Mouse (Mus musculus): ENCODE measurements around the gene Cercam. TPM values are rescaled to one million over a fixed set of nuclear protein-coding genes. Genes with fewer than 3 reads are reported as not detected.

Gene Cercam
- polyA plus RNA-seq, 1 experiment from 2014 or later = 14.8 TPM

DNA sequence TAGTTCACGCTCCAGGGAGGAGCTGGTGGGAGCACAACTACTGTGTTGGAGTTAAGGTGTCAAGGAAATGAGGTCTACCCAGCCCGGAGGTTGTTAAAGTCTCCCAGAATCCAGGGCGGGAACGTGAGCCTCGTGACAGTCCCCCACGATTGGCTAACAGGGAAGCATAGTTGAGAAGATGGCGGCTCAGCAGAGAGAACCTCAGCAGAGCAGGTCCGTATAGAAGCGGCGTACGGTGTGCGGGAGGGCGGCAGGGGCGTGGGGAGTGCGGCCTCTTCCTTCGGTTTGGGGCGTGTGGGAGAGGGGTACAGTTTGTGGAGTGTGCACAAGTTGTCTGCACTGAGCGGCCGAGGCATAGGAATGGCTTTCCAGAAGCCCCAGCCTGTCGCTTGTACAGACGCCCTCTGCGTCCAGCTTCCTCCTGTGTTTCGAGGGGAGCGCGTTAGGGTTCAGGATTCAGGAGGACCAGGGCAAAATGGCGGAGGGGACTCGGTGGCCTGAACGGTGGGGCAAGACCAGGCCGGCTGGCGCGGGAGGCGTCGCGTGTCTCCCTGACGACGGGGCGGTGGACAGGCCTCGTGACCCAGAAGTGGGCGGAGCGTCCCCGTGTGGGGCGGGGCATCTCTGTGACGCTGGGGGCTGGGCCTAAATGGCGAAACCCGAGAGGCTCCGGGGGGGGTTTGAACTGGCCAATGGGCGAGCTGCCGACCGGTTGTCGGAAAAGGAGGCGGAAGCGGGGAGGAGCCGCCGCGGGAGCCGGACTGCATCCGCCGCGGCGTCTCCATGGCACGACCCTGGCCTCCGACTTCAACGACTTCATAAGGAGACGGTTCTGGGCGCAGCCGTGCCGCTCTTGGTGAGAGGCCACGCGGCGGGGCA lies 20.3 kb downstream of the Cercam start, which contains the start of gene Odf2:
Gene Odf2, plus strand, starts transcription at position 156 of the 879 bp plus-strand sequence.
- under 1% methylated on average over 51 of the region's 70 CpGs for WGBS
- H3K27me3 ChIP-seq (ENCODE audit: control insufficient read depth, insufficient read depth, low read length) = no peaks in the 10 kb centered on the region
- H3K36me3 ChIP-seq (ENCODE audit: control insufficient read depth, insufficient read depth, low read length) = peaks cover 27% of the 10 kb centered on the region
- H3K9ac ChIP-seq (ENCODE audit: low read length) = peak within 1 kb of the TSS; percentile 84
- H3K9me3 ChIP-seq (ENCODE audit: control insufficient read depth, low read length) = no peaks in the 10 kb centered on the region
- H3K4me2 ChIP-seq (ENCODE audit: low read length) = peak within 1 kb of the TSS; percentile 75
- H3K27ac ChIP-seq (replicated peaks in 1 of 2; ENCODE audit: control insufficient read depth in 1 of 2, insufficient read depth in 1 of 2, low read depth in 2 of 2, low read length in 2 of 2) = peak within 1 kb of the TSS; percentile 72 to 84
- peak; percentile 92 for ATAC-seq (ENCODE audit: insufficient number of reproducible peaks, insufficient read depth, low FRiP score, low read depth)
- peaks cover 12 to 14% of the 10 kb centered on the region in 2 experiments for H3K4me1 ChIP-seq (ENCODE audit: control insufficient read depth in 2 of 2, insufficient read depth in 2 of 2, low read length in 2 of 2)
- peak within 1 kb of the TSS; percentile 63 to 96 for H3K4me3 ChIP-seq (ENCODE audit: control insufficient read depth in 1 of 2, insufficient read depth in 1 of 2, low read depth in 1 of 2, low read length in 2 of 2)

DNA sequence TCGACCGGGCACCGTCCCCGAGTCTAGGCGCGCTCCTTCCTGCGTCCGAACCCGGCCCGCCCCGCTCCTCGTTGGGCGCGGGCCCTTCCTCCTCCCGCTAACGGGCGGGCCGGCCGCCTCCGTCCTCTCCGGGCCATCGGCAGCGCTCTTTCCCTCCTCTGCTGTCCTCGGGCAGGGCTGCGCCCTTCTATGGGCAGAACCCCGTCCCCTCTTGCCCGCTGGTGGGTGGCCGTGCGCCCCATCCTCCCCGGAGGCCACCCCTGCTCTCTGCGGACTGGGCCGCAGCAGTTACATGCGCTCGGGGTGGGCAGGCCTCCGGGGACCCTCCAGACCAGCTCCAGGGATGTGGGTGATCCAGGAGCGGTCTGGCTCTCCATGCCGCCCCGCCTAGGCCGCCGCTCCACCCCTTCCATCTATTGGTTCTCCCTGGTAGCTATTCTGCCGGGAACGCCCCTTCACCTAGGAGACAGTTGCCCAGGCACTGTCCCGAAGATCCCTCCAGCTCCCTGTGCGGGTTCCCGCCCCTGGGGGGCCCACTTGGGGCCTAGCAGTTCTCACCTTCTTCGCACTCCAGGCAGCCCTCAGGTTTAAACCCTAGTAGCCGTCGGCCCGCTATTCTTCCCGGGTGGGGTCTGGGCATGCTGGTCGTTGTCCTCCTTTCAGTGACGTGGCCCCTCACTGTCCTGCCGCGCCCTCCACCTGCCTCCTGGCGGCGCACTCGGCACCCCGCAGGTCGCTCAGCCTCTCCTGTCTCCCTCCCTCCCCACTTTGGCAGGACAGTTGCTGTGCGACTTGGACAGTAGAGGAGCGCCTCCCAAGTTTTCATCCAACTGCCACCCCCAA lies 21.2 kb downstream of the Cercam start:
- H3K9me3 ChIP-seq (ENCODE audit: control insufficient read depth, low read length) = no peaks in the 10 kb centered on the region
- peak; percentile 83 for ATAC-seq (ENCODE audit: insufficient number of reproducible peaks, insufficient read depth, low FRiP score, low read depth)
- WGBS = under 1% methylated on average over 54 of the region's 61 CpGs
- peak overlapping the region; percentile 63 to 96 for H3K4me3 ChIP-seq (ENCODE audit: control insufficient read depth in 1 of 2, insufficient read depth in 1 of 2, low read depth in 1 of 2, low read length in 2 of 2)
- H3K27ac ChIP-seq (replicated peaks in 1 of 2; ENCODE audit: control insufficient read depth in 1 of 2, insufficient read depth in 1 of 2, low read depth in 2 of 2, low read length in 2 of 2) = peak overlapping the region; percentile 72 to 84
- no peaks in the 10 kb centered on the region for H3K27me3 ChIP-seq (ENCODE audit: control insufficient read depth, insufficient read depth, low read length)
- H3K4me1 ChIP-seq (ENCODE audit: control insufficient read depth in 2 of 2, insufficient read depth in 2 of 2, low read length in 2 of 2) = peaks cover 12 to 14% of the 10 kb centered on the region in 2 experiments
- H3K4me2 ChIP-seq (ENCODE audit: low read length) = peak overlapping the region; percentile 75
- peak overlapping the region; percentile 84 for H3K9ac ChIP-seq (ENCODE audit: low read length)
- H3K36me3 ChIP-seq (ENCODE audit: control insufficient read depth, insufficient read depth, low read length) = peaks cover 37% of the 10 kb centered on the region

- peaks cover 12 to 14% of the 10 kb centered on the region in 2 experiments for H3K4me1 ChIP-seq (ENCODE audit: control insufficient read depth in 2 of 2, insufficient read depth in 2 of 2, low read length in 2 of 2)
- H3K36me3 ChIP-seq (ENCODE audit: control insufficient read depth, insufficient read depth, low read length) = peaks cover 52% of the 10 kb centered on the region
- no peak overlapping the region for H3K27ac ChIP-seq (replicated peaks in 1 of 2; ENCODE audit: control insufficient read depth in 1 of 2, insufficient read depth in 1 of 2, low read depth in 2 of 2, low read length in 2 of 2)
- H3K4me3 ChIP-seq (ENCODE audit: control insufficient read depth in 1 of 2, insufficient read depth in 1 of 2, low read depth in 1 of 2, low read length in 2 of 2) = no peak overlapping the region
- no peak for ATAC-seq (ENCODE audit: insufficient number of reproducible peaks, insufficient read depth, low FRiP score, low read depth)
- no peaks in the 10 kb centered on the region for H3K27me3 ChIP-seq (ENCODE audit: control insufficient read depth, insufficient read depth, low read length)
- H3K9me3 ChIP-seq (ENCODE audit: control insufficient read depth, low read length) = no peaks in the 10 kb centered on the region
- no peak overlapping the region for H3K4me2 ChIP-seq (ENCODE audit: low read length)
- 92% methylated on average over 6 of the region's 6 CpGs for WGBS
- no peak overlapping the region for H3K9ac ChIP-seq (ENCODE audit: low read length)
These were observed 22.8 kb downstream of the Cercam start for GRCm38 (mm10) chr2:29891773-29892172.

DNA sequence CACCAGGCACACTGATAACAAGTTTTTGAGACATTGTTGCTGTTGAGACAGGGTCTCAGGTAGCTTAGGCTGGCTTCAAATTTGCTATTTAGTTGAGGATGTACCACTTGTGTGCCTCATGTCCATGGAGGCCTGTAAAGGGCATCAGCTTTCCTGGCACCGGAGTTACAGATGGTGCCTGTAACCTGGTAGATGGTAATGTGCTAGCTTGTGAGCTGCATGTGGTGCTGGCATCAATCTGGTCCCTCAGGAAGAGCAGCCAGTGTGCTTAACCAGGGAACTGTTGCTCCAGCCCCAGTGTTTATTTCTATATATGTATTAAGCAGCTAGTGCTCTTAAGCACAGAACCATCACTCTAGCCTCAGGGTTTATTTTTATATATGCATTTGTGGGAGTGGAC lies 27.1 kb downstream of the Cercam start:
- Histone ChIP-seq H3K9me3 (ENCODE audit: control insufficient read depth, low read length) (no peaks in the 10 kb centered on the region), H3K27ac (replicated peaks in 1 of 2; ENCODE audit: control insufficient read depth in 1 of 2, insufficient read depth in 1 of 2, low read depth in 2 of 2, low read length in 2 of 2) (no peak overlapping the region), H3K27me3 (ENCODE audit: control insufficient read depth, insufficient read depth, low read length) (no peaks in the 10 kb centered on the region), H3K4me1 (ENCODE audit: control insufficient read depth in 2 of 2, insufficient read depth in 2 of 2, low read length in 2 of 2) (peaks cover 1 to 4% of the 10 kb centered on the region in 2 experiments), H3K36me3 (ENCODE audit: control insufficient read depth, insufficient read depth, low read length) (peaks cover 95% of the 10 kb centered on the region), H3K4me3 (ENCODE audit: control insufficient read depth in 1 of 2, insufficient read depth in 1 of 2, low read depth in 1 of 2, low read length in 2 of 2) (no peak overlapping the region), H3K9ac (ENCODE audit: low read length) (no peak overlapping the region), H3K4me2 (ENCODE audit: low read length) (no peak overlapping the region)
- 97% methylated on average over 1 of the region's 1 CpGs for WGBS
- ATAC-seq (ENCODE audit: insufficient number of reproducible peaks, insufficient read depth, low FRiP score, low read depth) = no peak

DNA sequence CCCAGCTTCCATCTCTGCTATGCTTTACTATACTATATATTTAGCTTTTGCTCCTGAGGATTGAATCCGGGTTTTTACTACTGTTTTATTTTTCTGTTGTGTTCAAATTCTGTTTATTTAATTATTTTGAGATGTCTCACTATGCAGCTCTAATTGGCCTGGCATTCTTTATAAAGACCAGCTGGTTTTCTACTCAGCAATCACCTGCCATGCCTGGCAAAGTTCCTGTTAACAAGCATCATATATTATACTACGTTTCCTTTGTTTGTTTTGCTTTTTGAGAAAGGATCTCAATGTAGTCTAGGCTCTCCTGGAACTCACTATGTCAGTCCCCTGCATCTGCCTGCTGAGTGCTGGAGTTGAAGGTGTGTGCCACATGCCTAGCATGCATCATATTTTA lies 28.4 kb downstream of the Cercam start:
- no peaks in the 10 kb centered on the region for H3K9me3 ChIP-seq (ENCODE audit: control insufficient read depth, low read length)
- no peaks in the 10 kb centered on the region for H3K27me3 ChIP-seq (ENCODE audit: control insufficient read depth, insufficient read depth, low read length)
- ATAC-seq (ENCODE audit: insufficient number of reproducible peaks, insufficient read depth, low FRiP score, low read depth) = no peak
- no peaks in the 10 kb centered on the region for H3K4me1 ChIP-seq (ENCODE audit: control insufficient read depth in 2 of 2, insufficient read depth in 2 of 2, low read length in 2 of 2)
- H3K4me3 ChIP-seq (ENCODE audit: control insufficient read depth in 1 of 2, insufficient read depth in 1 of 2, low read depth in 1 of 2, low read length in 2 of 2) = no peak overlapping the region
- no peak overlapping the region for H3K9ac ChIP-seq (ENCODE audit: low read length)
- H3K36me3 ChIP-seq (ENCODE audit: control insufficient read depth, insufficient read depth, low read length) = peaks cover 100% of the 10 kb centered on the region
- no peak overlapping the region for H3K4me2 ChIP-seq (ENCODE audit: low read length)
- H3K27ac ChIP-seq (replicated peaks in 1 of 2; ENCODE audit: control insufficient read depth in 1 of 2, insufficient read depth in 1 of 2, low read depth in 2 of 2, low read length in 2 of 2) = no peak overlapping the region
- 93% methylated on average over 2 of the region's 2 CpGs for WGBS

GRCm38 (mm10) chr2:29898081-29898480 lies 29.1 kb downstream of the Cercam start:
- no peaks in the 10 kb centered on the region for H3K4me1 ChIP-seq (ENCODE audit: control insufficient read depth in 2 of 2, insufficient read depth in 2 of 2, low read length in 2 of 2)
- 90% methylated on average over 1 of the region's 1 CpGs for WGBS
- no peaks in the 10 kb centered on the region for H3K9me3 ChIP-seq (ENCODE audit: control insufficient read depth, low read length)
- no peak overlapping the region for H3K4me3 ChIP-seq (ENCODE audit: control insufficient read depth in 1 of 2, insufficient read depth in 1 of 2, low read depth in 1 of 2, low read length in 2 of 2)
- H3K27ac ChIP-seq (replicated peaks in 1 of 2; ENCODE audit: control insufficient read depth in 1 of 2, insufficient read depth in 1 of 2, low read depth in 2 of 2, low read length in 2 of 2) = no peak overlapping the region
- no peak overlapping the region for H3K9ac ChIP-seq (ENCODE audit: low read length)
- H3K4me2 ChIP-seq (ENCODE audit: low read length) = no peak overlapping the region
- peaks cover 100% of the 10 kb centered on the region for H3K36me3 ChIP-seq (ENCODE audit: control insufficient read depth, insufficient read depth, low read length)
- no peaks in the 10 kb centered on the region for H3K27me3 ChIP-seq (ENCODE audit: control insufficient read depth, insufficient read depth, low read length)
- no peak for ATAC-seq (ENCODE audit: insufficient number of reproducible peaks, insufficient read depth, low FRiP score, low read depth)

GRCm38 (mm10) chr2:29902194-29902593 lies 33.2 kb downstream of the Cercam start:
- no peak for ATAC-seq (ENCODE audit: insufficient number of reproducible peaks, insufficient read depth, low FRiP score, low read depth)
- Histone ChIP-seq H3K27me3 (ENCODE audit: control insufficient read depth, insufficient read depth, low read length) (no peaks in the 10 kb centered on the region), H3K9me3 (ENCODE audit: control insufficient read depth, low read length) (no peaks in the 10 kb centered on the region), H3K36me3 (ENCODE audit: control insufficient read depth, insufficient read depth, low read length) (peaks cover 100% of the 10 kb centered on the region), H3K4me1 (ENCODE audit: control insufficient read depth in 2 of 2, insufficient read depth in 2 of 2, low read length in 2 of 2) (no peaks in the 10 kb centered on the region), H3K27ac (replicated peaks in 1 of 2; ENCODE audit: control insufficient read depth in 1 of 2, insufficient read depth in 1 of 2, low read depth in 2 of 2, low read length in 2 of 2) (no peak overlapping the region), H3K4me3 (ENCODE audit: control insufficient read depth in 1 of 2, insufficient read depth in 1 of 2, low read depth in 1 of 2, low read length in 2 of 2) (no peak overlapping the region), H3K4me2 (ENCODE audit: low read length) (no peak overlapping the region), H3K9ac (ENCODE audit: low read length) (no peak overlapping the region)
- WGBS = 90% methylated on average over 10 of the region's 10 CpGs
